Mouse (Mus musculus): Measurements from ENCODE around the gene Kri1. TPM values are rescaled to one million over a fixed set of nuclear protein-coding genes. Genes with fewer than 3 reads are reported as not detected.
"Not testable (repeated sequence)": the region's sequence is repeated elsewhere in the genome, so short reads cannot be mapped to it uniquely, and the experiment has no call there.

The Kri1 gene
- total RNA-seq (2017) = 55.2 and 64.0 TPM in 2 replicates

DNA sequence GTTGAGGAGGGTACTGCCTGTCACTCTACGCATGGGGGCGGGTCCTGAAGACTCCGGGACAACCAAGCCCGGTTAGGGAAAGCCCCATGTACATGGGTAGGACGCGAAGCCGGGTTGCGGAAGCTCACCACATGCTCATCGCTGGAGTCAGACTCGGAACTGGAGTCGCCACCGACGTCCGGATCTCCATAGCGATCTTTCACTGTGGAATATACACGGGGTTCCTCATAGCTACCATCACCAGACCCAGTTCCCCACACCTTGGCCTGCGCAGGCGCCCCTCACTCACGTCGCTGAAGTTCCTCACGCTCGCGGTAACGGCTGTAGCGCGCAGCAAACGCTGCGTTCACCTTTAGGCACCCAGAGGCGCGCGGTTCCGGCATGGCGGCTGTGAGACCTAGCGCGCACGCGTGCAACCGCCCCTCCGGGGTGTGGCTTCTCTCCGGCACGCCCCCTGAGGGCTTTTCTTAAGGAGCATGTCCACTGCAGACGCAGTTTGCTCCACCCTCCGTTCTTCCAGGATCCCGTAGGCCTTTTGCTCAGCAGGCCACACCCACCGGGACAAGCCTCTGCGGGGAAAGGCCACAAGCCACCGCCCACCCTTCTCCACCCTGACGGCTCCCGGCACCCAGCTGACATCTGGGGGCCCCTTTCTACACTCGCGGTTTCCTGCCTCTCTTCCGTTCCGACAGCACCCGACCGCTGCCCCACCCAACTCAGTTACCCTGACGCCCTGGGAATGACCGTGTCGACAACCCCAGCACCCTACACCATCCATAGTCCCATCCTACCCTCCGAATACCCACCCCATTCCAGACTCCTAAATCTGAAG is at the start of gene Kri1:
TSS of gene Kri1 (minus strand) at position 399 of the 832 bp plus-strand sequence.
- ATAC-seq (replicated peaks; ENCODE audit: low read depth, poor library complexity, severe bottlenecking) = peak; percentile 67

DNA sequence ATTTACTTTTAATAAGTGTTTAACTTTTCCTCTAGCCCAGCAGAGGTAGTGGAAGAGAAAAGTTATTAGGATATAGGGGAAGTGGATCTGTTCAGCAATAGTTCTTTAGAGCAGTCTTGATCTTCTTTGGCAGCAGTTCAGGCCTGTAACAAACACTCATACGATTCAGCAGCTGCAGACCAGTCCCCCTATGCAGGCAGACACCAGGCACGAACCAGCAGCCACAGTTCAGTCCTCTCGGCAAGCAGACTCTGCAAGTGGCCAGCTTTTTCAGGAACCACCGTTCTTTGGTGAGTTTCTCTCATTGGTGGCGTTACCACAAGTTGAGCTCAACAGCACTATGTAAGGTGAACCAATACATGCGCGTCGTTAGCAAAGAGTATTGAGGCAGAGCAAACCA is 48.7 kb upstream of the Kri1 start:
- no peak for ATAC-seq (replicated peaks; ENCODE audit: low read depth, poor library complexity, severe bottlenecking)

DNA sequence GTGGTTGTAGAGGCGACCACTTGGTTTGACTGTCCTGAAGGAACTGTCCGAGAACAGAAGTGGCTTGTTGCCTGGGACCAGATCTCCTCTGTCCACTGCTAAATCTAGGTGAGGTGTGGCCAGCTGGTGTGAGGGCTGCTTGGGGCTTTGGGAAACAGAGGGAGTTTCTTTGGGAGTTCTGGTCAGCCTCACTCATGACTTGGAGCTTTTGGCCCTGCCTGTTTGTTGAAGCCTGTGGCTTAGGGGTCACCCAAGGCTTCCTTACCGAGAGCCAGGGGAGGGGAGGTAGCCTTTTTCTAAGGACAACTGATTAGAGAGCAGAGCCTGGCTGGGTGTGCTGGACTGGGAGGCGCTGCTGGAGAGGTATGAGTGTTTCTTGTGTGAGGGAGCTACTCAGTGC is 47.6 kb upstream of the Kri1 start:
- no peak for ATAC-seq (replicated peaks; ENCODE audit: low read depth, poor library complexity, severe bottlenecking)

DNA sequence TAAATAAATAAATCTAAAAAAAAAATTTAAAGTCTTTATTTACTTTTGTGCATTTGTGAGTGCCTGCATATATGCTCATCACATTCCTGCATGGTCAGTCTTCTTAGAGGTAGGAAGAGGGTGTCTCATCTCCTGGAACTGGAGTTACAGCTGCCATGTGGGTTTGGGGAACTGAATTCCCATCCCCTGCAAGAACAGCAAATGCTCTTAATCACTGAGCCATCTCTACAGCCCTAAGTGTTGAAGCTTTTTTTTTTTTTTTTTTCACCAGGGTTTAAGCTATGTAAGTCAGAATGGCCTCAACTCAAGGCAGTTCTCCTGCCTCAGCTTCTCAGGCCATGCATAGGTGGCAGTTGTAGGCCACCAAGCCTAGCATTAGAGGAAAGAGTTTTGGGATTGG is 47.0 kb upstream of the Kri1 start:
- no peak for ATAC-seq (replicated peaks; ENCODE audit: low read depth, poor library complexity, severe bottlenecking)

DNA sequence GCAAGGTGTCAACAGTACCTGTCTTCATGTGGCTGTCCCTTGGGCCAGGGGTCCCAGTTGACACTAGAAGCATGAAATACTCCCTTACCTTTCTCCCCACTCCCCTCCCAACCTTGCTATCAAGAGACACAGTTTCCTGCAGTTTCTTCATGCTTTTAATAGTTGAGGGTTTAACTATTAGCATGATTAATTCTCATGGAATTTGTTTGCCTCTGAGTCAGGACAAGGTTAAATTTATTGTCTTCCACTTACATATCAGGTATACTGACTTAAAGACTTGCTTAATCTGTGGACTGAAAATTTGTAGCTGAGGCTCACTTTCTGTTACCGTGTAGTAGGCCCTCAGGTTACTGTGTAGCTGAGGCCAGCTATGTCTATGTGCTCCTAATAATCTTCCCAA is 45.8 kb upstream of the Kri1 start:
- no peak for ATAC-seq (replicated peaks; ENCODE audit: low read depth, poor library complexity, severe bottlenecking)

DNA sequence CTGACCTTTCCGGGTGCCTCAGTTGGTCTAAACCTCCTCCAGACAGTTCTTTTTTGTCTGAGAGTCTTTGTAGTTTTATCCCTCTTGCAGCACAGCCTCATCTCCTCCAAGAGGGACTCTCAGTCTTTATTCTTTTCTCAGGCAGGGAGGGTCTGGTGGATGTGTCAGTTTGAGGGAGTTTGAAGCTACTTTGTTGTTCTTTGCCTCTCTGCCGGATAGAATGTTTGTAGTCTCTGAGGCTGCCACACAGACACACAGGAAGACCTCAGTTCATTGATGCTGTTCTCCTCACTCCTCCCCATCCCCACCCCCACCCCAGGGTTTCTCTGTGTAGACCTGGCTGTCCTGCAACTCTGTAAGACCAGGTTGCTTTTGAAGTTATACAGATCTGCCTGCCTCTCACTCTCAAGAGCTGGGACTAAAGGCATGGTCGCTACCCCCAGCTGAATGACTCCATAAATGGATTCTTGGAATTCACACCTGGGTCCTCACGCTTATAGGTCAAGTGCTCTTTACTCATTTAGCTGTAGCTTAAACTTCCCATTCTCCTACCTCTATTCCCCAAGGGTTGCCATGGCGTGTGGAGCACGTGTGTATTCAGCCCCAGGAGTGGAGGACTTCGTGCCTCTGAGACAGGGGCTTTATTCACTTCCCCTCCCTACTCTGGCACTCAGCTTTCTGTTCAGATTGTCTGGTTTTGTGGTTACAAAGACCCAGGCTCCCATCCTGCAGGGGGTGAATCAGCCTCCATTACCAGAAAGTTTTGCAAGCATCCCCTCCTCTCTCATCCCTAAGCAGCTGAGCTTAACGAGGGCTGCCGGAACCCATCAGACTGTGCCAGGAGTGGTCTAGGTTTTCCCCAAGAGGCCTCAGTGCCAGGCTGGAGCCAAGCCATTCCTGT is 44.6 kb upstream of the Kri1 start:
- ATAC-seq (replicated peaks; ENCODE audit: low read depth, poor library complexity, severe bottlenecking) = peak; percentile 61

DNA sequence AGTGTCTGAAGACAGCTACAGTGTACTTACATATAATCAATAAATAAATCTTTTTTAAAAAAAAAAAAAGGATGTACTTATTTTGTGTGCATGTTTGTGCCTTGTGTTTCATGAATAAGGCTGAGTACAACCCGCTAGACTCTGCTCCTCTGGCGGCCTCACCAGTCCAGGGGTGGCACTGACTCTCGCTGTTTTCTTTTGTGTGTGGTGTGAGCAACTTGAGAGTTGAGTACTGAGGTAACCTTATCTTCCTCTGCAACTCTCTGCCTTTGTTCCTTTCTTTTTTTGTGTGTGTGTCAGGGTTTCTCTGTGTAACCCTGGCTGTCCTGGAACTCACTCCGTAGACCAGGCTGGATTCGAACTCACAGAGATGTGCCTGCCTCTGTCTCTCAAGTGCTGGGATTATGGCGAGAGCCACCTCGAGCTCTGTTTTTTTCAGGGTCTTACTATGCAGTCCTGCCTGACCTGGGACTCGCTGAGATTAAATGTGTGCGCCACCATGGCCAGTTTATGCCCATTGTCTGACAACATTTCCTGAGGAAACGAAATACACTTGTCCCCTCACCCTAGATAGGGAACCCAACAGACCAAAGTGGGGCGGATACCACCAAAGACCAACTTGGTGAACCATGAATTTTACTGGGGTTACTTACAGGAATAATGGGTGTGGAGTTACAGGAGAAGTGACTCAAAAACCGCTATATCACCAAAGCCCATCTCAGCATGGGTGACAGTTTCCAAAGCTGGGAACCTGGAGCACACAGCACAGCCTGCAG is 43.8 kb upstream of the Kri1 start:
- peak; percentile 40 for ATAC-seq (replicated peaks; ENCODE audit: low read depth, poor library complexity, severe bottlenecking)

DNA sequence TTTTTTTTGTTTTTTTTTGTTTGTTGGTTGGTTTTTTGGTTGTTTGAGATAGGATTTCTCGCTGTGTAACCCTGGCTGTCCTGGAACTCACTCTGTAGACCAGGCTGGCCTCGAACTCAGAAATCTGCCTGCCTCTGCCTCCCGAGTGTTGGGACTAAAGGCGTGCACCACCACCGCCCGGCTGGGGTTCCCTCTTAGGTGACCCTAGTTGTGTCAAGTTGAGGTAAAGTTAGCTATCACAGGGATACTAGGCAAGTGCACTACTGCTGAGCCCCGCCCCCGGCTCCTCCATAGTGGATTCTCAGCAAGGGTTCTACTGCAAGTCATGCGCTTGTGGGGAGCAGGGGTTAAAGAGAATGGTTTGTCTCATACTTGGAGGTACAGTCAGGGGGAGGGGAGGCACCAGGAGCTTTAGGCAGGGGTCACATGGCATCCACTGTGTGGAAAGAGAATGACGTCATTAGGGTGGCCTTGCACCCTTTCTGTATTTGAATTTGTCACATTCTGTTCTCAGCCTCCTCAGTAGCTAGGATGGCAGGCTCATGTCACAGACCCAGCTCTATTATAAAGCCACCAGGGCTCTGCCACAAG is 42.0 kb upstream of the Kri1 start:
- no peak for ATAC-seq (replicated peaks; ENCODE audit: low read depth, poor library complexity, severe bottlenecking)

DNA sequence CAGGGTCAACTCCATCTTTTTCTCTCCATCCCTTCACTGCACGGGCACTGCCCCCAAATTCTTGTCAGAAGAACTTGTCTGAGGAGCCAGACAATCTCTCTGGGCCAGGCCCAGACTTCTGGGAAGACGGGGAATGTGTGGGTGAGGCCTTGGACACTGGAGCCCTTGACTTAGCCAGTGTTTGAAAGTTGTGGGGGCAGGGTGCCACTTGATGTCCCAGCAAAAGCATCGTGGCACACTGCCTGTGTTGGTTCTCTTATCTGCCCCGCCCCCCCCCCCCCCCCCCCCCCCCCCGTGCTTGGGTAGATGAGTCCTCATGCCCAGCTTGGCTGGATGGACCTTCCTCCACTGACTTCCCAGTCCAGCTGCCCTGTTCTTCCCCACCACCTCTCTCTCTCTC is 41.3 kb upstream of the Kri1 start:
- no peak for ATAC-seq (replicated peaks; ENCODE audit: low read depth, poor library complexity, severe bottlenecking)

DNA sequence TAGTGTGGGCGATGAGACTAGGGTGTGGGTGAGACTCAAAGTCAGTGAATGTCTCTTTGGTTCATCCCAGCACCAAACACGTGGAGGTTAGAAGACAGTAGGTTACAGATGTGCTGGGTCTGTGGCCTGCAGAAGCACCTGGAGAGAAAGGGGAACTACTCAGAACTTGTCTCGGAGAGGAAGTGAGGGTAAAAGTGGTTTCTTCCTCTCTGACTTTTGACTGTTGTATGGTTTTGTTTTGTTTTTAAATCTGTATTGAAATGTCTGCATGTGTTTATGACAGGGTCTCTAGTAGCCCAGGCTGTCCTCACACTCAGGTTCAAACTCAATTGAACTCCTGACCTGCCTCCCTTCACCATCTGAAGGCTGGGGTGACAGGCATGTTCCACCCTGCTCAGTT is 40.3 kb upstream of the Kri1 start:
- ATAC-seq (replicated peaks; ENCODE audit: low read depth, poor library complexity, severe bottlenecking) = peak; percentile 61

DNA sequence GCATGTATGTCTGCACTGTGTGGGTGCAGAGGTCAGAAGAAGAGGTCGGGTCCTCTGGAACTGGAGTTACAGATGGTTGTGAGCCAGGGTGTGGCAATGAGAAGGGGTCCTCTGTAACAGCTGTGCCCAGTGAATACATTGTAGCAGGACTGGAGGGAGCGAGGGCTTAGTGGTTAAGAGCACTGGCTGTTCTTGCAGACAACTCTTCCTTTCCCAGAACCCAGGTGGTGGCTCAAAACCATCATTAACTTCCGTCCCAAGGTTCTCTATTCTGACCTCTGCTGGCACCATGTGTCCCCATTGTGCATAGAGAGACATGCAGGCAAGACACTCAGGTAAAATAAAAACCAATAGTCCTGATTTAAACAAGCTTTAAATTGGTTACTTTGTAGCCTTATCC is 39.8 kb upstream of the Kri1 start:
- ATAC-seq (replicated peaks; ENCODE audit: low read depth, poor library complexity, severe bottlenecking) = peak; percentile 15

DNA sequence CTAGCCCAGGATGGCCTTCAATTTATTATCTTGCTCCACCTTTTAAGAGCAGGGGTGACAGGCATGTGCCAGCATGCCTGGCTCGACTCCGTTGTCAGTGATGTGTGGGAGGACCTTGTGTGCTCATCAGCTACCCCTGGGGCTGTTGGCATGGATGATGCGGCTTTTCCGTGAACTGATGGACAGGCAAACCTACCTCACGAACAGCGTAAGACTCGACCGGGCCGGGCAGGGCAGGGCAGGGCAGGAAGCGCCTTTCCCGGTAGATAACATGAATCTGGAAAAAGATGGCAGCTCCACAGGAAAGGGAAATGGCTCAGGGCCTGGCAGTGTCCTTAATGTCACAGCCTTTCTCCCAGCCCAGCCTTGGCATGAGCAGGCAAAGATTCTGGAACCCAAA is 36.5 kb upstream of the Kri1 start:
- no peak; the same call in 1 of the 2 replicates for ATAC-seq (replicated peaks; ENCODE audit: low read depth, poor library complexity, severe bottlenecking)

DNA sequence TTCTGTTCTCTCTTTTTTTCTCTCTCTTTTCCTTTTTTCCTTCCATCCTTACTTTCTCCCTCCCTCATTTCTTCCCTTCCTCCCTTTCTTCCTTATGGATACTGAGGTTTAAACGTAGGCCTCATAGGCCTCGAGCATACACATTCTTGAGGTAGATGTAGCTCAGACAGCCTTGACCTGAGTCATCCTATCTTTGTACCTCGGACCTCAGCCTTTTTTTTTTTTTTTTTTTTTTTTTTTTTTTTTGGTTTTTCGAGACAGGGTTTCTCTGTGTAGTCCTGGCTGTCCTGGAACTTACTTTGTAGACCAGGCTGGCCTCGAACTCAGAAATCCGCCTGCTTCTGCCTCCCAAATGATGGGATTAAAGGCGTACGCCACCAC is 35.1 kb upstream of the Kri1 start:
- not testable (repeated sequence) for ATAC-seq (replicated peaks; ENCODE audit: low read depth, poor library complexity, severe bottlenecking)

DNA sequence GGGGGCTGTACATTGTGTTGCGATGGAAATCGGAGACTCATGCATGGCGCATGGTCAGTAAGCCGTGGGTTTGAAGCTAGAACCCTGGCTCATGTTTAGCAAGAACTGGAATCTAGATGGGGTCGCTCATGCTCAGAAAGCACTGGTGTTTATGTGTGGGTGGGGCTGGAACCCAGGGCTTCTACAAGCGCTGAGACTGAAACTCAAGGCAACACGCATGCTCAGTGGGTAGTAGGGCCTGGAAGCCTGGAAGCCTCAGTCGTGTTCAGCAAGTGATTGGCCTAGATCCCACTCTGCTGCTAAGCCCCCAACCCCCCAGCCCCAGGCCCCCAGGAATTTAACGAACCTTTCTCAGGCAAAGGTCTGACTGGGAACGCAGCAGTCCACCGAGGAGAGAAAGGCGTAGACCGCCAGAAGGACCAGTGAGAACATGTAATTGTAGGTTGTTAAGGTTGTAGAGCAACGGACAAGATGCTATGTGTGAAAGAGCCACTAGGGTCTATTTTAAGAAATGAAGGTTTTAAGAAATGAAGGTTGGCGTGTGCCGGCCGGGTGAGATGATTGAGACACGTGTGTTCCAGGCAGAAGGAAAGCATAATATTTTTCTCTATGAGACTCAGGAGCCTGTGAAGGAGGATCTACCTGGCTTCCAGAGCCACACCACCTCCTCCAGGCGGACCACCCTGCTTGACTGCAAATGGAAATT is 34.6 kb upstream of the Kri1 start:
- no peak for ATAC-seq (replicated peaks; ENCODE audit: low read depth, poor library complexity, severe bottlenecking)

DNA sequence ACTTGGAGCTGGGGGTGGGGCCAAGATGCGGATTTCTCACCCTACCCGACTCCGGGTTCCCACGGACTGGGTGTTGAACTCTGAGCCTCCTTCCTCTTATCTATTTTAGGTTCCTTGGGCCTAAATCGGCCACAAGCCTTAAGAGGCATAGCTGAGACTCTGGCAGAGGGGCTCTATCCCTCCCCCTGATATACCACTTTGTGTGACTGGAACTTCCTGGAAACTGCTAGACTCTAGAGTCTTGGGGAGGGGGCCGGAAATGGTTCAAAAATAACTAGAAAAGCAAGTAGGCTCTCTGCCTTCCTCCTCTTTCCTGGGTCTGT is 33.7 kb upstream of the Kri1 start:
- ATAC-seq (replicated peaks; ENCODE audit: low read depth, poor library complexity, severe bottlenecking) = peak; percentile 66

DNA sequence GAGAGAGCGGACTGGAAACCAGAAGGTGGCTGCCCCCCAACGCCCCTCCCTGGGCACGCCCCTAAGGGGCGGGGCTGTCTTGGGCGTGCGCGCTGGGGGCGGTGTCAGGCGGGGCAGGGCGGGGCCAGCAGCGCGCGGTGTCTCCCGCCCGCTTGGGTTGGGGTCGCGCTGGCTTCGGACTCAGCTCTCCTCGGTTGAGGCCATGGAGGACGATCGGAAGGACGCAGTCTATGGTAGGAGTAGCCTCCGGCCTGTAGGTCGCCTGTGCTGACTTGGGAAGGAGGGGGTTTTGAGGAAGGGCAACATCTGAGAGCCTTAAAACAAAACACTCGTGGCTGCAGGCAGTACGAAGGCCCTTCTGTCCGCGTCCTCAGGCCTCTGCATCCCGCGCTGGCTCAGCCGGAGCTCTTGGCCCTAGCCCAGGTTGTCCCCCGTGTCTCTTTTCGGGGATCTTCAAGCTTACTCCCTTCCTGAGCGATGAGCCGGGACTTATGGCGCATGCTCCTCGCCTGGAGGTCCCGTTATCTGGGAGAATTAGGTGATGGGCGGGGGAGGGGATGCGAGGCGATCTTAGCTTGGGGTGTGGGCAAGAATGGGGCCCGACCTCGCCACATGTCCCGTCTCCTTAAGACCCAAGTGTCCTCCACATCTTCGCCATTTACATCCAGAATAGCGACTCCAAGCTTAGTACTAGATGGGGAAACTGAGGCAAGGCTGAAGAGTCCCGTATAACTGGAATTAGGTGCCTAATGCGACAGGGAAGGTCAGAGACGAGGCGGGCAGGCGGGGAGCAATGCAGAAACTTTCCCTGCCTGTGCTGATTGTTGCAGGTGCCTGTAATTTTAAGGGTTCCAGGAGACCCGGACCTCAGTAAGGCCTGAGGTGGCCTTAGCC is 33.1 kb upstream of the Kri1 start, which contains the start of gene Slc44a2:
TSS of gene Slc44a2 (plus strand) at position 80 of the 894 bp plus-strand sequence.
- ATAC-seq (replicated peaks; ENCODE audit: low read depth, poor library complexity, severe bottlenecking) = peak; percentile 71

DNA sequence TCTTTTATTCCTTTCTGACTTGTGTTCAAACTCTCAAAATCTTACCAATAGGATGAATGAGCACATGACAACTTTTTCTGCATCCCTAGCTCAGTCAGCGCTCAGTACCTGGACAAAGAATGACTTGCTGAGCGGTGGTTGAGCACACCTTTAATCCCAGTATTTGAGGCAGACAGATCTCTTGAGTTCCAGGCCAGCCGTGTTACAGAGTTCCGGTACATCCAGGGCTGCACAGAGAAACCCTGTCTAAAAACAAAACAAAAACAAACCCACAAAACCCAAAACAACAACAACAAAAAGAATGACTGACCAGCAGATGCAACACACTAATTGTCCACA is 32.5 kb upstream of the Kri1 start:
- ATAC-seq (replicated peaks; ENCODE audit: low read depth, poor library complexity, severe bottlenecking) = no peak

DNA sequence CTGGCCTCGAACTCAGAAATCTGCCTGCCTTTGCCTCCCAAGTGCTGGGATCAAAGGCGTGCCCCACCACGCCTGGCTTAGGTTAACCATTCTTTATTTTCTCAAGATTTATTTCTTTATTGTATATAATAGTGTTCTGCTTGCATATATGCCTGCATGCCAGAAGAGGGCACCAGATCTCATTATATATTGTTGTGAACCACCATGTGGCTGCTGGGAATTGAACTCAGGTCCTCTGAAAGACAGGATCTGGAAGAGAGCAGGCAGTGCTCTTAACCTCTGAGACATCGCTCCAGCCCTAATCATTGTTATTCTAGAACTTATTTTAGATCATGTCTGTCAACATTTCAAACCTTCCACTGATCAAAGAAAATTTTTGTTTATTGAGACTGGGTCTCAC is 31.7 kb upstream of the Kri1 start:
- ATAC-seq (replicated peaks; ENCODE audit: low read depth, poor library complexity, severe bottlenecking) = no peak

DNA sequence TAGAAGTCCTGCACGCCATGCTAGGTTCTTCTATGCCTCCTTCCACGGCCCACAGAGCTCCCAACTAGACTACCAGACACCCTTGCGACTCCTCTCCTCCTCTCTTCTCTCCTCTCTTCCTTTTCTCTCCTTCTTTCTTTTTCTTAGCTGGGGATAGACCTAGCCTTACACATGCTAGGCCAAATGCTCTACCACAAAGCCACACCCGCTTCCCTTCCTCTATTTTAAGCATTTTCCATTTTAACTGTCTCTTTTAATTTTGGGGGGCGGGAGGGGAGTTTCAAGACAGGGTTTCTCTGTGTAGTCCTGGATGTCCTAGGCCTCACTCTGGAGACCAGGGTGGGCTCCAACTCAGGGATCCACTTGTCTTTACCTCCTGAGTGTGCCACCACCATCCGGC is 31.0 kb upstream of the Kri1 start:
- 0 out of 2 replicates have a peak, but pooled peaks have one; percentile 12 for ATAC-seq (replicated peaks; ENCODE audit: low read depth, poor library complexity, severe bottlenecking)
